Mouse (Mus musculus) fibroblast of lung, adult 2 months (primary cell): ENCODE data around the gene Trip10.
A peak's percentile ranks its signal among the peaks of the same experiment; 100 is the strongest.

ENCODE experiments used
- DNase-seq: peaks from one replicate; pipeline ENCODE4 v3.0.0-alpha.2; 2011; ENCODE audit warnings: low read depth

Trip10 gene

GRCm38 (mm10) chr17:57235803-57236202, 13.5 kb upstream of the Trip10 start:
- no peak for DNase-seq

GRCm38 (mm10) chr17:57237181-57237580, 12.1 kb upstream of the Trip10 start:
- no peak for DNase-seq

DNA sequence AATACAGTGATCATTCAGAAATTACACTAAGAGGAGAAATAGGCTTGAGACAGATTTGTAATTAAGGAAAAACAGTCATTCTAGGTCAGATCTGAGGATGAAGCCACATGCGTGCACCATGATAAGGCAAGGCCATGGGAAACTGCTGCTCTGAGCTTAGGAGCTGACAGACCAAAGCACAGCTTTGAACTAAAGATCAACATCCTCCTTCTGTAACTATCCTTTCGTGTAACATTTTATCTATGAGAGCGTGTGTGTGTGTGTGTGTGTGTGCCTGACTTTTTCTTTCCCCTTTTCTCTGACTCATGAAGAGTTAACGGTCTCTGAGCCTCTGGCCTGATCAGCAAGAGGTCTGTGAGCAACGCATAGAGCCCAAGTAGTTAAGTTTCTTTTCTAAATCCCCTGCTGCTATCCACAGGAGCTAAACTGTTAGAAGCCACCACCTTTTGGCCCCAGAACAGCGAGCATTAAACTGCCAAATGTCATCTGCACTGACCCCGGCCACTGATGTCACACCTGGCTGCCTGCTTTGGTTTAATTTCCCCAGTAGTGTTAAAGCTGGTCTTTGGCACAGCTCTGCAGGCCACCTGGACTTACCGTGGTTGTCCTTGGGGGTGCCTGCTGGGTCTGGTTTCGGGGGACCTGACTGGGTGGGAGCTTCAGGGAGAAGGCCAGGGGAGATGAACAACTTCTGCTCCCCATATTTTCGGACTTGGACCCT, 5.4 kb upstream of the Trip10 start:
- no peak for DNase-seq

GRCm38 (mm10) chr17:57245311-57245929, 3.8 kb upstream of the Trip10 start:
- no peak for DNase-seq

DNA sequence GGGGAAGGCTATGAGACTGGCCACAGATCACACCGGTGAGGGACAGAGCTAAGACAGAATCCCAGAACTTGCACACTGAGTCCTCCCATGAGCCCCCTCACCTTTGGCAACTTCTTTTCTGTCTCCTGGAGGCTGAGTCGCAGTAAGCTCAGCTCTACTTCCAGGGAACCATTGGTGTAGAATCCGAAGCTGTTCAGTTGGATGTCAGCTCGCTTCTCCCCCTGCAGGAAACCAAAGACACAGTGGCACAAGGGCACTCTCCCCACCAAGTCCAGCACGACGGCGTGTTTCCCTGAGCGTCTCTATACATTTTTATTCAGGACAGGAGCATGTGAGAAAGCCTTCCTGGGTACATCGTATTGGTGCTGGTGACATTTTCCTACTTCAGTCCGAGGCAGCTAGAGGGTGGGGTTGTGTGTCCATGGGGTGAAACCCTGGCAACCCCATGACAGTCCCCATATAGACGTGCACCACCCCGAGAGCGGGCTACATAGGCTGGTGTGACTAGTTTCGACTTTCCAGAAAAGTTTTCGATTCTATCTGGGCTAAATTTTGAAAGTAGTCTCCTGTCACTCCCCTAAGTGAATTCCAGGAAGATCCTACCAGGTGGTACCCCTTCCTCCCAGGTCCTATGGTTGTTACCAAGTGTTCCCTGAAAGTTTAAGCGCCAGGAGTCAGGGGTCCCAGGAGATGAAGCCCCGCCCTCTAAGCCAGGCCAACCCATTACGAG, 2.4 kb upstream of the Trip10 start:
- DNase-seq = no peak

DNA sequence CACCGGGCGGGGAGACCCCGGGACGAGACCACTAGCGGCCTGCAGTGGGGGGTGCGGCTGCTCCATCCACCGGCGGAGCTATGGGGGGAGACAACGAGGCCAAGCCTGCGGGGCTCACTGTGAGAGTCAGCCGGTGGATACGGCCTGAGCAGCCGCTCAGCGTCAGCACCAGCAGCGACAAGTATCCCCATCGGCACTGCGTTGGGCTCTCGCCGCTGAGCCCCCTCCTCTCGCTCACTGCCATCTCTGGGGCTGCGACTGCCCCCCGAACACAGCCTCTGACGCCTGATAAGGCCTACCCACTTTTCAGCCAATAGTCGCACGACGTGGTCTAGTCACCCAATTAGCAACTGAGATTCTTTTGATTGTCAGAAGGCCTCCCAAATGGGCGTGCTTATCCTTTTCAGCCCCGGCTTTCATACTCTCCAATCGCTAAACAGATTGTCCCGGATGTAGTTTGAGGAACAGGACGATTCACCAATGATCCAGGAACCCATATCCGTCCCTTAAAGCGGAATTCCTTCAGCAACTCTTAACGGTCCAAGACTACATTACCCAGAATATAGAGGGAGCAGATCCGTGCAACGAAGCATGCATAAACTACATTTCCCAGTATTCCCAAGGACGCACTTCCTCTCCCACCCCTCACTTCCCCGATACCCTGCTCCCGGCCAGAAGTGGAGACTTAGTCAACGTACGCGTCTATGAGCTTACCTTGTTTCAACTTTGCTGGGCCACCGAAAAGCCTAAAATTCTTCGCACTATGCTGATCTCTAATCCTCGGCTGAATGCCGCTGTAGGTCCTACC, 1.7 kb upstream of the Trip10 start:
- DNase-seq = peak; percentile 100

DNA sequence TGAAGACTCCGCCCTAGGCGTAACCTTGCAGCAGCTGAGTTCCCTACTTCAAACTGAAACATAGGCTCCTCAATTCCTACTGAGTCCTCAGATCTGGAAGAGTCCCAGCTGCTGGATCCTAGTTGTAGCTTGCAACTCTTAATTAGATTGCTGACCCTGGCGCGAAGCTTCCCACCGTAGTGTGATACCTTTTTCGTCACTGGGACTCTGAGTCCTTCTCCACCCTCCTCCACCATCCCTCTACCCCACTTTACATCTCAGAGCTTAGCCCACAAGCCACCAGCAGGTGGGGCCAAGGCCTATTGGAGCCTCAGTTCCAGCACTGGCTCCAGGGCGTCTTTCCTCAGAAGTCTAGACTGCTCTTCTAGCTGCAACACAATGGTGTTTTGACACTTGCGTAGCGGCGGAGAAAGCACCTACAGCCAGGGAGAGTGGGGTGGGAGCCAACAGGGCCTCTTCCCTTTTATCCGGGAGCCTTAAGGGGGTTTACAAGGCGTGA, 1.0 kb upstream of the Trip10 start, which contains the start of gene Gpr108:
Gene Gpr108 (minus strand): TSS at position 246 of the 499 bp plus-strand sequence.
- peak; percentile 85 for DNase-seq

DNA sequence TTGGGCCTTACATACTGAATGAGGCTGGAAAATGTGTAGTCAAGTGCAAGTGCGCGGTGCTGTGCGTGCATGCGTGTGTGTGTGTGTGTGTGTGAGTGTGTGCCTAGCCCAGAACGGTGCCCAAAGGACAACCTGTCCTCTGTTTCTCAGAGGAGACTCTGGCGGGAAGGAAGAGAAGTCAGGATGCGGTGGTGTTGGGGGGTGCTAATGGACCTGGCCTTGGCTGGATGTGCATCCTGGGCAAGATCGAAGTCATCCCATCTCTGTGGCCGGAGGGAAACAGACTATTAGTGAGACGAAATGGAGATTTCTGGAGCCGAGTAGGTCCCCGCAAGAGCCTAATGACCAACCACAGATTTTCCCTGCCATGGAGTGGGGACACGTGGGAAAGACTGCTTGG, 484 bp upstream of the Trip10 start:
- DNase-seq = no peak

- DNase-seq = no peak
Observed at GRCm38 (mm10) chr17:57250461-57251160, 1.4 kb downstream of the Trip10 start.

GRCm38 (mm10) chr17:57251431-57251830, 2.2 kb downstream of the Trip10 start:
- no peak for DNase-seq

DNA sequence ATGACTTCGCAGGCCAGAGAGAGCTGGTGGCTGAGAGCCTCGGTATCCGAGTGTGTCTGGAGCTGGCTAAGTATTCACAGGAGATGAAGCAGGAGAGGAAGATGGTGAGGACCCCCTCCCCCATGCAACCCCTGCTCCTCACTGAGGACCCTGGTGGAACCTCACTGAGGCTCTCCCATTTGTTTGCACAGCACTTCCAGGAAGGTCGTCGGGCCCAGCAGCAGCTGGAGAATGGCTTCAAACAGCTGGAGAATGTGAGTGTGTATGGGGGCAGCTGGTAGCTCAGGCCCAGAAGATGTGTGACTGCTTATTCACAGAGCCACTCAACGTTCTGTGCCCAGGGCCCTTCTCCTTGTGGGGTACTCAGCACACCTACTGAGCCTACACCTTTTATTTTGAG, 4.1 kb downstream of the Trip10 start:
- DNase-seq = no peak

DNA sequence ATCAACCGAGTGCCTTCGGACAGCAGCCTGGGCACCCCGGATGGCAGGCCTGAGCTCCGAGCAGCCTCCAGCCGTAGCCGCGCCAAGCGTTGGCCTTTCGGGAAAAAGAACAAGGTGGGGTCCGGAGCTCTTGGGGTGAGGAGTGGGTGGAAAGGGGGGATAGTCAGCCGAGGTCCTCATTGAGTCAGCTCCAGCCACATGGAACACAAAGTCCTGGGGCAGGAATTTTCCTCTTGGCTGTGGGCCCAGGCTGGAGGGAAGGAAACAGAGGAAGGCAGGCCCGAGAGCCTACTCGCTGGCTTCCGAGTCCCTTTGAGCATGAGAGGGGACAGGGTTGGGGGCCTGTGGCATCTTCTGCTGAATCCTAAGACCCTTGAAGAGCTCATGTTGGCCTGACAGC, 6.1 kb downstream of the Trip10 start:
- DNase-seq = no peak

DNA sequence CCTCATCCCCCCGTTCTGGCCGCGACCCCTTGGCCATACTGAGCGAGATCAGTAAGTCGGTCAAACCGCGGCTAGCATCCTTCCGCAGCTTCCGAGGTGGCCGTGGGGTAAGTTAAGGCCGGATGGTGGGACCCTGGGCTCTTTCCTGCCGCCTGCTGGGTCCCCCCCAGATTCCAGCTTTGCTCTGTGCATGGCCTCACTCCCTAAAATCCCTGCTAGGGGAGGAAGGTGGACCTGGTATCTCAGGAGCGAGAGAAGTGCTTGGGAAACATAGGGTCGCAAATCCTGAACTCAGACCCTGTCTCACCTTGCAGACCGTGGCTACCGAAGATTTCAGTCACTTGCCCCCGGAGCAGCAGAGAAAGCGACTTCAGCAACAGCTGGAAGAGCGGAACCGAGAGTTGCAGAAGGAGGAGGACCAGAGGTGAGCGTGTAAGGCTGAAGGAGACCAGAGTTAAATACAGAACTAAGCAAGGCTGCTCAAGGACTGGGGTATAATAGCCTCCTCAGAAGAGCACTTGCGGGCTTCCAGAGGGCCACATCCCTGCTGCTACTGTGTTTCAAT, 7.7 kb downstream of the Trip10 start:
- no peak for DNase-seq

DNA sequence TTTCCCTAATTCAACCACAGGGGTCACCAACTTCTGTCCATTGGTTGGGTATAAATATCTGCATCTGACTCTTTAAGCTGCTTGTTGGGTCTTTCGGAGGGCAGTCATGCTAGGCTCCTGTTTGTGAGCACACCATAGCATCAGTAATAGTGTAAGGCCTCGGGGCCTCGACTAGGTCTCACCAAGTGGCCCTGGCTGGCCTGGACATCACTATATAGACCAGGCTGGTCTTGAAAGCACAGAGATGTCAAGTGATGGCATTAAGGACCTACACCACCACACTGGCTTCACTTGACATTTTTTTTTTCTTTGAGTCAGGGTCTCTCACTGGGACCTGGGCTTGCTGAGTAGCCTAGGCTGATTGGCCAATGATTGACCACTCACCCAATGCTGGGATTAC, 8.9 kb downstream of the Trip10 start:
- no peak for DNase-seq

- DNase-seq = no peak
Observed at GRCm38 (mm10) chr17:57259742-57260141, 10.5 kb downstream of the Trip10 start.

DNA sequence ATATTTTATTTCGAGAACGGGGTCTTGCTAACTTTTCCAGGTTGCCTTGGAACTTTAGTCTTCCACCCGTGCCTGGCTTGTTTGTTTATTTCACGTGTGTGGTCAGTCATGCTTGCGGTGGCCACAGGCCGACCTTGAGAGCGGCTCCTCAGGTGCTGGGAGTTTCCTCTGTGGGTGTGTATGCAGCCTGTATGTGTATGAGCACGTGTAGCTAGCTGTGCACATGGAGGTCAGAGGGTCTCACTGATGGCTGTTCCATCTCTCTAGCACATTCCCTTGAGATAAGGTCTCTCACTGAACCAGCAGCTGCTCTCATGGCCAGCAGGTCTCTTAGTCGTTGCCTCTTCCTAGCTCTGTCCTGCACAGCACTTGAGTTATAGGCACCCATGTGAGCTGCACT, 11.1 kb downstream of the Trip10 start:
- no peak for DNase-seq

- DNase-seq = no peak
Observed at GRCm38 (mm10) chr17:57261286-57261685, 12.0 kb downstream of the Trip10 start.

GRCm38 (mm10) chr17:57261796-57262195, 12.5 kb downstream of the Trip10 start:
- DNase-seq = no peak

GRCm38 (mm10) chr17:57262901-57263550, 13.8 kb downstream of the Trip10 start:
- DNase-seq = no peak

GRCm38 (mm10) chr17:57264164-57264563, 14.9 kb downstream of the Trip10 start:
- DNase-seq = no peak
